Mouse (Mus musculus): ENCODE results near the gene Wapl.

Gene Wapl

DNA sequence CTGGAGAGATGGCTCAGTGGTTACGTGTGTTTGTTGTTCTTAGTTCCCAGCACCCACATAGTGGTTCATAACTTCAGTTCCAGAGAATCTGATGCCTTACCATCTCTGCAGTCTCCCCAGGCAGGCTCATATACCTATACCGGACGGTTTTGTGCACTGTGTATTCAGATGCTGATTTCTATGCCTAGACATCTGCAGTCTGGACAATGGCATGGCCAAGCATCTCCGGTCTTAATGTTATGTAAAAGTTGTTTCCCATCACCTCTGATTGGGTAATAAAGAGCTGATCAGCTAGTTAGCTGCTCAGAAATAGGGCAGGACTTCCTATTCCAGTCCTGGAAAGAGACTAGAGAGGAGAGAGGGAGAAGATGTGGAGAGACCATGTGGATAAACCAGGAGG, 20.2 kb downstream of the Wapl start:
- no peak for DNase-seq (ENCODE audit: low spot score)

DNA sequence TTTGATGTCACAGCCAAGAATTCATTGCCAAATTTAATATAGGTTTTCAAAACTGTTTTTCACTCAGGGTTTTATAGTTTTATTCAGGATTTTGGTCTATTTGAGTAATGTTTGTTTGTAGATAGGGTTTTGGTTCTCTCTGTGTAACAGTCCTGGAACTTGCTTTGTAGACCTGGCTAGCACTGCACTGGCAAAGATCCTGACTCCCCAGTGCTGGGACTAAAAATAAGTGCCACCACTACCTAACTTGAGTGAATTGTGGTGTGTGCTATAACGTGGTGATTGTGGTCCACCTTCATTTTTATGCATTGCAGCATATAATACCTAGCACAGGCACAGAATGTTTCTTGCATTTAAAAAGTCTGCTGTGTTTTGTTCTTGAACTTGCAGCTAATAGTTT, 23.6 kb downstream of the Wapl start:
- DNase-seq (ENCODE audit: low spot score), result no peak

DNA sequence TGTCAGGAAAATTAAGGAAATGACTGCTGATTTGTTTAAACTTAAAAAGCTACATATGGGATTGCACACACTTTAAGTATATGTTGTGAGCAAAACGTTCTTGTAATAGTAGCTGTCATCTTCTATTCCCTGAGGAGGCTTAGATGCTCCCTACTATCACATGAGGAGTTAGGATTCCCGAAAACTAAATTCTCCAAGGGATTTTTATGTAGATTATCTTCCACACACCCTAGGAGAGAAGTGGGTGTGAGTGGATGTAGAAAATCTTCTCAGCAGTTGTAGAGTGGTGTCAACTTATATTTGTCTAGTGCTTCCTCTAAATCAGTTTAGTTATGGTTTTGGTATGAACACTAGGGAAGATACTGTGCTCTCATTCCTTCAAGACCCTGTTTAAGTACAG, 36.5 kb downstream of the Wapl start:
- no peak for DNase-seq (ENCODE audit: low spot score)

DNA sequence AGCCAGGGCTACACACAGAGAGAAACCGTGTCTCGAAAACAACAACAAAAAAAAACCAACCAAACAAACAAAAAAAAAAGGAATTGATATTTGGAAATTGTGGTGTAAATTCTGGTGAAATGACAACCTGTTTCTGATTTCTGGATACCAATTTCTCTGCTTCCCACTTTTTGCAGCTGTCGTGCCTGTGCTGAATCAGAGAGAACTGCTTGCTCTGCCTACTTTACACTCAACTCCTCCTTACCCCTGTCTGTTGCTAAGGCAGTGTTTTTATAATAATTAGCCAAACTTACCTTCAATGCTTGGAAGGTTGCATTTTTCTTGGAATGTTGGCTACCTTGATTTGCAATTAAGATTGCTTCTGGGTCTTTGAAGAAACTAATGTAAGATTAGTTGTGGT, 38.3 kb downstream of the Wapl start:
- DNase-seq (ENCODE audit: low spot score), result no peak

- DNase-seq (ENCODE audit: low spot score), result no peak
Observed at GRCm38 (mm10) chr14:34712857-34713256, 39.1 kb downstream of the Wapl start.

DNA sequence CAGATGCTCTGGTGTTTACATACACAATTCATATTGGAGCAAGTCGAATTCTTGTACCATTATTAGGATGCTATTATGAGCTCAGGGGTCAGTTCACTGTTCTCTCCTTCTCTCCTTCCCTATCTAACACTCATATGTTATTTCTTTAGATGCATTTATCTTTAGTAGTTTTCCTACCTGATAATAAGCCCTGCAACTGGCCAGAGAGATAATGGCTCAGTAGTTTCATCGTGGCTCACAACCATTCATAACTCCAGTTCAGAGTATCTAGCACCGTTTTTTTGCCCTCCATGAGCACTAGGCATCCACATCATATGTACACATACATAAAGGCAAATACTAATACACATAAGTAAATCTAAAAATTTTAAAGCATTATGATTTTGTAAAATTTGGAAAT, 44.4 kb downstream of the Wapl start:
- no peak for DNase-seq (ENCODE audit: low spot score)

- DNase-seq (ENCODE audit: low spot score), result no peak
Observed at GRCm38 (mm10) chr14:34727709-34728108, 54.0 kb downstream of the Wapl start.

GRCm38 (mm10) chr14:34735405-34735804, 61.7 kb downstream of the Wapl start:
- DNase-seq (ENCODE audit: low spot score), result no peak

- no peak for DNase-seq (ENCODE audit: low spot score)
Observed at GRCm38 (mm10) chr14:34745401-34745800, 71.7 kb downstream of the Wapl start.

- DNase-seq (ENCODE audit: low spot score), result no peak
Observed at GRCm38 (mm10) chr14:34755731-34756130, 82.0 kb downstream of the Wapl start.

- no peak for DNase-seq (ENCODE audit: low spot score)
Observed at GRCm38 (mm10) chr14:34759938-34760337, 86.2 kb downstream of the Wapl start.

DNA sequence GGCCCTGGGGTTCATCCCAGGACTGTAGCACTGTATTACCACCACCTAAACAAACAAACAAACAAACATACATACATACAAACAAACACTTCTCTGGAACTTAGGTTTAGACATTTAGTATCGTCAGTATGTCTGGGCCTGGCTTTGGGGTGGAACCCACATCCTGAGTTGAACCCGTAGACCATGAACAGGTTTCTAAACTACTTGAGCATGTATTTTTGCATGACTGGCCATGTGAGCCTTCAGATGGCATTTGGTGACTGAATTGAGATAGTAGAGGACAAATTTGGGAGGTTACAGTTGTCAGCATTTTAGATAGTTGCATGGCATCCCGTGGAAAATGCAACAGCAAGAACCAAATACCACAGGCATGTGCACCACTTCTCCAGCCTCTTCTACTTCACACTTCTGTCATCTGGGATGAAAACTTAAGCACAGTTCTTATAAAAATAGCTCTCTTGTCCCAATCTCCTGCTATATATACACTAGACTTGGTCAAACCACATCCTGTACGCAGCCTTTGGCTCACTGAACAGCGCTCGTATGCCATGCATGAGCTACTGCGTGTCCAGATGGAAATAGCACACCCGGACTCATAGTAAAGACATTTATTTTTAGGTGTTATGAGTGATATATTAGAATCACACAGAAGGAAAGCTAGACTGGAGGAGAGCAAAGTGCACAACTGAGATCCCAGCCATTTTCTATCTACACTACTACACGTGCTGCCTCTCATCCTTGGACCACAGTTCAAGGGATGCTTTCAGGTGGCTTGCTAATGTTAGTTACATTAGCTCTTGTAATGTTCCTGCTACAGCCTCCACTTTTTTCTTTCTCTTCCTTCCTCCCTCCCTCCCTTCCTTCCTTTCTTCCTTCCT, 87.6 kb downstream of the Wapl start:
- DNase-seq (ENCODE audit: low spot score), result no peak

- DNase-seq (ENCODE audit: low spot score), result no peak
Observed at GRCm38 (mm10) chr14:34762682-34763081, 89.0 kb downstream of the Wapl start.

DNA sequence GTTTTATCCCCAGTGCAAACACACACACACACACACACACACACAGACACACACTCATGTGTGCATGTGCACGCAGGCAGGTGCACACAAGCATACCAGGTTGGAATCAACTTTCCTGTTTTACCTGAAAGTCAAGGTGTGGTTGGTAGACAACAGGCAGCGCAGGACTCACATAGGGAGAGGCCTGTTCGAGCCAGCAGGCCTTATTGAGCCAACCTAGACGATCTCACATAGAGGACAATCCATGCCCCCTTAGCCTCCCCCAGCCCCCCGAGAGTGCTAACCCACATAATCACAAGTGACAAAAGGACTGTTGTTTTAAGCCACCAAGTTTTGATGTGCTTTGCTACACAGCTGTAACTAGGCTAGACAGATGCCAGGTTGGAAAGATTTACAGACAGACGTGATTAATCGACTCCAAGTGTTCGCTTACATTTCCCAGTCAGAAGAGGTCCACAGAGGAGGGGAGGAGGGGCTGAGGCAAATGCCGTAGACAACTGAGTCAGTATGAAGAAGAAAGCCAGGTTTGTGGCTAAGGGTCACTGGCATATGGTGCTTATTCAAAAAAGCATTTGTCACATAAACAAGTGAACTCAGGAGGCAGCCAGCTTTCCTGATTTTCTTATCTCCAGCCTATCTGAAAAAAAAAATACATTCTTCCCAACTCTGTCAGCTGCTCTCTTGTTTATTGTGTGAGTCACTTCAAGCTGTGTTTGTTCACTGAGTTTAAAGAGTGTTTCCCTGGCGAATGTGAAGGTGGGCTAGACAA, 90.2 kb downstream of the Wapl start:
- no peak for DNase-seq (ENCODE audit: low spot score)

- no peak for DNase-seq (ENCODE audit: low spot score)
Observed at GRCm38 (mm10) chr14:34764908-34765307, 91.2 kb downstream of the Wapl start.

GRCm38 (mm10) chr14:34765380-34765779, 91.7 kb downstream of the Wapl start:
- no peak for DNase-seq (ENCODE audit: low spot score)

- no peak for DNase-seq (ENCODE audit: low spot score)
Observed at GRCm38 (mm10) chr14:34766181-34766580, 92.5 kb downstream of the Wapl start.

GRCm38 (mm10) chr14:34768373-34768772, 94.6 kb downstream of the Wapl start:
- DNase-seq (ENCODE audit: low spot score), result peak; percentile 24

DNA sequence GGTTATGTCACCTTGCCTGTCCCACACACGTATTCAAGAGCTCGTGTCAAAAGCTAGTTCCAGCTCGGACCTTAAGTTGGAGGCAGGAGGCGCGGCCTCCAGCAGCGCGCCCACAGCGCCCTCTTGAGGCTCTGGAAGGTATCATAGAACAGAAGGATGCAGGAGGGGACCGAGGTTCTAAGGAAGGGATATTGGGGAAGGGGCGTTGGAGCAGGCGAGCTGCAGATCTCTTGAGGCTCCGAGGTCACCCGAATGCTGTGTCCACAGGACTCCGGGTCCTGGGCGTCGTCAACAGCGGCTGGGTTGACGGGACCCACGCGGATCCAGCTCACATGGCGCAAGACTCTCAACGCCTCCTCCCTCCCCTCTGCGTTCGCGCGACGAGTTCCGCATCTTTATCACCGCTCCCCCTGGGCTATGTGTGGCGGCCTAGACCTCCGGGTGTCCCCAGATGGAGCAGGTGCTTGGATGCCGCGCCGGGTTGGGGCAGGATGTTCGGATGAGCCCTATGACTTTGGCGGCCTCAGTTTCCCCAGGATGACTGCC, 95.4 kb downstream of the Wapl start:
- DNase-seq (ENCODE audit: low spot score), result peak; percentile 31

DNA sequence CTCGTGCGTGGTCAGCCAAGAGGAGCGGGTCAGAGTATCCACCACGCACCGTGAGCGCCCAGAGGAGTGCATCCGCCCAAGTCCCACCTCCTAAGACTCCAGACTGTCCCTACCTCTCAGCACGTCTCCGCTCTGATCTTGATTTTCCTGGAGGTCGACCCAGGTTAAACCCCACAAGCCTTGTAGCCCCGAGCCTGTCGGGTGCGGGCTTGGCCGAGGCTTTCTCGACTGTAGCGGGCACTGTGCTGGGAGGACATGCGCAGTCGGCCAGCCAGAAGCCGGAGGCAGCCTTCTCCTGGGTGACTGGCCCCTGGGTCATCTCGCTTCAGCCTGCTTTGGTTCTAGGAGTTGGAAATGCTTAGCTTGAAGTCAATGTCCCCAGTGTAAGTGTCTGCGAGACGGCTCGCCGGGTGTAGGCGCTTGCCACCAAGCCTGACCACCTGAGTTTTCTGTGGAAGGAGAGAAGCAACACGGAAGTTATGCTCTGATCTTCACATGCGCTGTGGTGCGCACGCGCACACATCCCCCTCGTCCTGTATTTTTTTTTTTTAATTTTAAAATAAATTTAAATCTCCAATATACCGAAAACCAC, 95.9 kb downstream of the Wapl start:
- DNase-seq (ENCODE audit: low spot score), result no peak

DNA sequence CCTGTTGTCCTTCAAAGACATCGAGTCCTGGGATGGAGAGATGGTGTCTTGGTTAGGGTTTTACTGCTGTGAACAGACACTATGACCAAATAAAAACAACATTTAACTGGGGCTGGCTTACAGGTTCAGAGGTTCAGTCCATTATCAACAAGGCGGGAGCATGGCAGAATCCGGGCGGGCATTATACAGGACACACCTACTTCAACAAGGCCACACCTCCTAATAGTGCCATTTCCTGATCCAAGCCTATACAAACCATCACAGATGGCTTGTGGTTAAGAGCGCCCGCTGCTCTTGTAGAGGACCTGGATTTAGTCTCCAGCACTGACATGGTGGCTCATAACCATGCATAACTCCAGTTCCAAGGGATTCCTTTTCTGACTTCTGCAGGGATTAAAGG, 96.7 kb downstream of the Wapl start:
- no peak for DNase-seq (ENCODE audit: low spot score)

GRCm38 (mm10) chr14:34771601-34772000, 97.9 kb downstream of the Wapl start:
- no peak for DNase-seq (ENCODE audit: low spot score)

DNA sequence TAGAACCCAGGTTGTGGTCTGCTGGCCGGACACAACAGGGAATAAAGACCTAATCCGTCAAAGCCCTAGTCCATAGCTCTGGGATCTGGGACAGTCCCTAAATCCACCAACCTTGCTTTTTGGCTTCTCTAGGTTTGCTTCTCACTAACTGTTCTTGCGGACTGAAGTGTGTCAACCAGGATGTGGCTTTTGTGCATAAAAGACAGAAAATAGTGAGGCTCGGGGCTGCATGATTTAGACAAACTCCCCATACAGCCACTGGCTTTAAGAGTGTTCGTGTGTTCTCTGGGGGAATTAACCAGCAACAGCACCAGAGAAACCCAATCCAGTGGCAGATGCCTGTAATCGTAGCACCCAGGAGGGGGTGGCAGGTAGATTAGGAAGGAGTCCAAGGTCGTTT, 98.4 kb downstream of the Wapl start:
- DNase-seq (ENCODE audit: low spot score), result no peak
